Mouse (Mus musculus) spleen, adult 12 weeks (tissue): Measurements from ENCODE around the gene Tas2r108.

Source experiments
- DNase-seq: peaks from one replicate; pipeline ENCODE4 v3.0.0; 2022; ENCODE audit warnings: low spot score

Gene Tas2r108

GRCm38 (mm10) chr6:40493229-40493628 lies at the start of gene Tas2r108:
Gene Tas2r108 (plus strand): TSS chr6:40493529.
- DNase-seq: no peak

GRCm38 (mm10) chr6:40448626-40449025 lies 44.7 kb upstream of the Tas2r108 start:
- no peak for DNase-seq

GRCm38 (mm10) chr6:40454436-40455041 lies 38.8 kb upstream of the Tas2r108 start:
- no peak for DNase-seq

- DNase-seq: no peak
These were observed 27.6 kb upstream of the Tas2r108 start for GRCm38 (mm10) chr6:40465710-40466109.

- DNase-seq: peak; percentile 84
These were observed 22.2 kb upstream of the Tas2r108 start, which contains the start of gene Ssbp1 for GRCm38 (mm10) chr6:40470916-40471719. Gene Ssbp1 (plus strand): TSS chr6:40471352.

- DNase-seq: no peak
These were observed 21.7 kb upstream of the Tas2r108 start for GRCm38 (mm10) chr6:40471720-40472010.

- DNase-seq: no peak
These were observed 17.2 kb upstream of the Tas2r108 start for GRCm38 (mm10) chr6:40476132-40476531.

- DNase-seq: no peak
These were observed 13.6 kb upstream of the Tas2r108 start for GRCm38 (mm10) chr6:40479705-40480104.

- DNase-seq: no peak
These were observed 11.0 kb upstream of the Tas2r108 start for GRCm38 (mm10) chr6:40482318-40482717.

GRCm38 (mm10) chr6:40490933-40491332 lies 2.4 kb upstream of the Tas2r108 start, which contains the start of gene Tas2r137:
Gene Tas2r137 (plus strand): TSS chr6:40491233.
- DNase-seq: no peak

GRCm38 (mm10) chr6:40519408-40519807 lies 26.1 kb downstream of the Tas2r108 start, which contains the start of gene Prss37:
Gene Prss37 (minus strand): TSS chr6:40519508.
- no peak for DNase-seq
